Mouse (Mus musculus) urinary bladder, postnatal 25 days (tissue): ENCODE data around the gene Mmp21.
A peak's percentile ranks its signal among the peaks of the same experiment; 100 is the strongest.

Experiments
- DNase-seq: peaks from one replicate; pipeline ENCODE4 v3.0.0; 2022; ENCODE audit warnings: low spot score

The Mmp21 gene

DNA sequence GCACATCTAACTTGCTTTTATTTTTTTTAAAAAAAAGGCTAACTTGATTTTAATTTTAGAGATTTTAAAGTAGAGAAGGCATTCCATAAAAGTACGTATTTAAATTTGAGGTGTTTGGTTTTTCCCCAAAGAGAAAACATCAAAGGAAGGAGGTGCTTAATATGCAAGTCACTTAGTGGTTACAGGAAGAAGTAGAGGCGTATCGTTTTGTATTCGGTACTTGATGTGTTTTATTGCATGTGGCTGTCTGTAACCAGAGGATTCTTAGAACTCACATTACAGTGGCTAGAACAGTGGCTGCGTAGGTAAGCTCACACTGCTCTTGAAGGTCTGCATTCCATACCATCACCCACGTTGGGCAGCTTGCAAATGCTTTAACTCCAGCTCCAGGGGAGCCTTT is 34.1 kb downstream of the Mmp21 start:
- DNase-seq: no peak

DNA sequence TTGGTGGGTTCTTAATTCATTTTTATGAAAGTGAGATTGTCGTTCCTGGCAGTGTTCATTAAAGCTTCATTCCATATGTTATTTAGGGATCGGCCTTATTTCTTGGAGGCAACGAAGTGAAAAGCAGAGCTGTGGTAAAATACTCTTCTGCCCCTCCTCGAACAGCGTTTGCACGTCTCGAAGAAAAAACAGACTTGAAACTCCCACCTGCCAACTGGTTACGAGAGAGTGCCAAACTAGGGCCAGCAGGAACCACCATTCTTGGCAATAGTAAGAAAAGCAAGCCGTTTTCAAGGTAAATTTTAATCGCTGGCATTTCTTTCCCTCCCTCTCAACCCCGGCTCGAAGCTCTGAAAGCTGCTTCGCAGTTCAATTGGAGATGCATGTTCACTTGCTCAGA is 41.0 kb downstream of the Mmp21 start:
- DNase-seq: no peak

DNA sequence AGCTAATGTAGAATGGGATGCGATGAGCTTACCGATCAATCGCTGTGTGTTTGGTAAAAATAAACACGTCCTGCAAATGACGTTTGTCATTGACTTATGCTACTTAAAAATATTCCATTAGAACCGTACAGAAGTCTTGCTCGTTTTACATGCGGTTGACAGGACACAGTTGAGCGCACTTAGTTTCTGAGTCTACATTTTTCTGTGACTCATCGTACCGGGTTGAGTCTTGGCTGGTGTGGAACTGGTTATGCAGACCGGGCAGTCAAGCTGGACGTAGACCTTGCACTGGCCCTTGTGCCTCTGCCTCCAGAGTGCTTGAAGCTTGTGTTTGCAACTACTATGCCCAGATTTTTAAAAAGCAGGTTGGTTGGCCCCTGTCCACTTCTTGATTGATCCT is 41.6 kb downstream of the Mmp21 start:
- peak; percentile 5 for DNase-seq

DNA sequence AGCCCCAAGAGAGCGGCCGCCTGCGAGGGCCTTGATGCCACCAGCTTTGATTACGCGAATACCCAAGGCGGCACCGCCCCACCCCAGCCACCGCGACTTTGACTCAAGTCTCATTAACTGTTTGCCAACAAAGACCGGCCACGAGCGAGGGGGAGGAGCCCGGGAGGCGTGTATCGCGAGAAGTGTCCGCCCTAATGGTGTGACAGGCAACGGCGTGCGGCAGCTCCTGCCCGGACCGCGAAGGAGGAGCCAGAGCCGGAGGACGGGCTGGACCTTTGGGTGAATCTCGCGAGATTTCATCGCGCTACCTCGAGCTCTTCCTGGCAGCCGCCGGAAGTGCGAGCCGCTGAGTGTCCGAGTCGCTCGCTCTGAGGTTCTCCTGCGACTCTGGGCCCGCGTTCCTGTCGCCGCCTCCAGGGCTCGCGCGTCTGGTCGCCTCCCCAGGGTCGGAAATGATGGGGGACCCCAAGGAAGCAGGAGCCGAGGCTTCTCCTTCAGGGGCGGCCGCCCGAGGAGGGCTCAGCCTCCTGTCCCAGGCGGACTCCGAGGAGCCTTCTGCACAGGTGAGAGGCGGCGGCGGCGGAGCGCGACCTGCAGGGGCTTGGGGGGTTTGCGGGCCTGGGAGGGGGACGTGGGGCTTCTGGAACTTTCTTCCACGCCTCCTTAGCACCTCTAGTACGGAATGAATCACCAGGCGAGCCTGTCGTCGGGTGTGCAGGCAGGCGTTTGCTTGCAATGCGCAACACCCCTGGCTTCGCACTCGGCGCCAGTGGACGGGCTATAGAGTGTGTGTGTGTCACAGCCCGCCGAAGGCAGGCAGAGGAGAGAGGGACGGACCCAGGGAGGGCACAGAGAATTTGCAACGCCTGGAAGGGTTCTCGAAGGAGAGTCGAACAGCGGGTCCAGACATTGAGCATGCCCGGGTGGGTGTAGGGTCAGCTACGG is 42.2 kb downstream of the Mmp21 start, which contains the start of gene Edrf1:
Gene Edrf1 (plus strand): TSS at position 183 of the 945 bp plus-strand sequence.
- DNase-seq: peak; percentile 93

DNA sequence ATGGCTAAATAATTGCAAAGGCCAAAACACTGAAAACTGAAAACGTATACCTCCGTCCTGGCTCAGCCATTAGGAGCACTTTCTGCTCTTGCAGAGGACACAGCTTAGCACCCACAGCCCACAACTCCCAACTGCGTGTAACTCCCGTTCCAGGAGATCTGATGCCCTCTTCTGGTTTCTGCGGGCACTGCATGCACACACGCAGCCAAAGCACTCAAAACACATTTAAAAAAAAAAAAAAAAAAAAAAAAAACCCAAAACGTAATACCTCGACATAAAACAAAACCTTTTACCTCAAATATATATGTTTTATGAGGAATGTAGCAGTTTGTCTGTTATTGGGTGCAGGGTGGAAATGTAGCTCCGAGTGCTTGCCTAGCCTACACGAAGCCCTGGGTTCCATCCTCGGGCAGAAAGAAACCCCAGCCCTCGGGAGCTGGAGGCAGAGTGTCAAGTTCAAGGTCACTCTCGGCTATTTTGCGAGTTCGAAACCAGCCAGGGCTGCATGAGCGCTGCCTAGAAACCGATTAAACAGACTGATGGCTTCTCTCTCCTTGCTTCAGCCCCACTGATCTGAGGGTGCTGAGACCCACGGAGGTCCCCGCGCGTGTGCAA is 43.0 kb downstream of the Mmp21 start:
- DNase-seq: peak; percentile 82

DNA sequence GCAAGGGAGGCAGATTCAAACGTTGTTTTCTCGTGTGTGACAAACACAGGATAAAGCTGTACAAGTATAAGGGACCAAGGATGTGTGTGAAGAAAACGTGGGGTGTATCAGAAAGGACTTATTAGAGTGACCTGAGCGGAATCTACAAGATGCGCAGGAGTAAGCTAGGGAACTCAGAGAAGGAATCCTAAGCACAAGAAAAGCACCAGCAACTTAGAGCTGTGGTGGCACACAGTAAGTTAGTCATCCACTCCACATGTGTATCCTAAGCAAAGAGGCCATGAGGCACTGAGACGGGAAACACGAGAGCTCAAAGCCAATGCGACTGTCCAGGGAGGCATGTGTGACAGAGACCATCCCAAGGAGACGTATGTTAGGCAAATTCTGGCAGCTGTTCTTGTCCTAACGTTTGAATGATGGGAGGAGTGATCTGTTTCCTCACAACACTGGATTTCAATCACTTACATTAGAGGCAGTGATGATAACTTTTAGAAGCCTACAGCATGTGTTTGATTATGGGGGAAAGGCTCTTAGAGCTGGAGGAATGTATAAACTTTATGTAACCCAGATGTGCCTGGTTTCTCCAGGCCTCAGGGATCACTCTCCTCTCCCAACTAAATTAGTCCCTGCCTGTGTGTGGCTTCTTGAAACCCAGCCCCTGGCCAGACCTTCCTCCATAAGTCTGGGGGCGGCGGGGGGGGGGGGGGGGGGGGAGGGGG is 44.8 kb downstream of the Mmp21 start:
- no peak for DNase-seq

DNA sequence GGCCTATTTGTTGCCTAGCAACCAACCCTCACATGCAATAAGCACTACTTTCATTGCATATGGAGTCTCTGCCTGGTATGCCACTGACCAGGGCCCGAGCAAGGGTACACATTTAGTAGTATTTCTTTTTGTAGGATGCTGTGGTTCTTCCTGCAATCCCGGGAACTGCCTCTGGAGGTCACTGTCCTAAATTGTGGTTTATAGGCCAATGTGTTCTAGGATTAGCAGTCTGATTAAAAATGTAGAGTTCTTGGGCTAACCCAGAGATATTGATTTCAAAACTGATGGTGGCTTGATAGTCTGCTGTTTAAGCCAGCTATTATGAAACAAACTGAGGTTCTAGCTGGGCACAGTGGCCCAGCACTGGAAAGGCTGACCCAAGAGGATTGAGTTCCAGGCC is 47.4 kb downstream of the Mmp21 start:
- peak; percentile 45 for DNase-seq

DNA sequence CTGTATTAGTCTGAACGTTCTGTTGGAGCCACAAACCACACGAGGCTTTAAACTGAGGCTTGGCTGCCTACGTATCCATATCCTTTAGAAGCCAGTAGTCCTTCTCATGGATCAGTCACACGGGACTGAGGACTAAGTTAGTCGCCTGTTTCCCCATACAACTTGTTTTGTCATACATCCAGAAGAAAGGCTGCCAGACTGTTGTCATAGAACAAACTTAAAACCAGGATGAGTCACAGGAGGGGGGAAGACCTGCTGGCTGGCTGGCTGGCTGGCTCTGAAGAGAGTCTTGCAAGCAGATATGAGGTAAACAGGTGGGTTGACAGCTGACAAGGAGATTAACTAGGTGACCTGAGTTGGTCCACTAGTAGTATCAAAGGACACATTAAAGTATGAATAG is 49.0 kb downstream of the Mmp21 start:
- DNase-seq: no peak

DNA sequence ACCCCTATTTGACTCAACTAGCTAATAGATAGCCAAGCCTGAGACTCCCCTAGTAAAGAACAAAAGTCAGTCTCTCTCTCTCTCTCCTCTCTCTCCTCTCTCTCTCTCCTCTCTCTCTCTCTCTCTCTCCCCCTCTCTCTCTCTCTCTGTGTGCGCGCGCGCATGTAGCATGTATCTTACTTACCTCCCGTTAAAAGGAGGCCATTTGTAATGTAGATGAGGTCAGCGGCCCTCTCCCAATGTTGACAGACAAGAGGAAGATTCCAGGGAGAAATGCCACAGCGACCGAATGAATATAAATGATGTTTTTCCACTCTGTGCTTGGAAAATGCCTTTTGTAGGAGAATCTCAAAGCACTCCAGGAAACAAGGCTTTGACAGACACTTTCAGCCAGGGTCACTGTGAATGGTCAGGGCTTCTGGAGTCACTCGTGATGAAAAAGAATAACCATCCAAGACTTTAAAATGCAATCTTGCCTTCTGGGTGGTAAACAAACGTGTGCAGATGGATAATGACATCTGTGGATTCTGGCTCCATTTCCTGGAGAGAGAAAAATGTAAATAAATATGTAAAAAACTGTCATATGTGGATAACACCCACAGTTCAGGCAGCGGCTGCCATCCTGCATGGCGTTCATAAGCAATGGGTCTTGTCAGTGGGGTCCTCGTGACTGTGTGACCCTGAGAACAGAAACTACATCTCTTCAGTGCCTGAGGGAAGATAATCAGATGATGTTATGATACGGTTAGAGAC is 52.5 kb downstream of the Mmp21 start:
- no peak for DNase-seq
